8 mouse cellular contexts compared by ENCODE assay signal in the genomic region with DNA sequence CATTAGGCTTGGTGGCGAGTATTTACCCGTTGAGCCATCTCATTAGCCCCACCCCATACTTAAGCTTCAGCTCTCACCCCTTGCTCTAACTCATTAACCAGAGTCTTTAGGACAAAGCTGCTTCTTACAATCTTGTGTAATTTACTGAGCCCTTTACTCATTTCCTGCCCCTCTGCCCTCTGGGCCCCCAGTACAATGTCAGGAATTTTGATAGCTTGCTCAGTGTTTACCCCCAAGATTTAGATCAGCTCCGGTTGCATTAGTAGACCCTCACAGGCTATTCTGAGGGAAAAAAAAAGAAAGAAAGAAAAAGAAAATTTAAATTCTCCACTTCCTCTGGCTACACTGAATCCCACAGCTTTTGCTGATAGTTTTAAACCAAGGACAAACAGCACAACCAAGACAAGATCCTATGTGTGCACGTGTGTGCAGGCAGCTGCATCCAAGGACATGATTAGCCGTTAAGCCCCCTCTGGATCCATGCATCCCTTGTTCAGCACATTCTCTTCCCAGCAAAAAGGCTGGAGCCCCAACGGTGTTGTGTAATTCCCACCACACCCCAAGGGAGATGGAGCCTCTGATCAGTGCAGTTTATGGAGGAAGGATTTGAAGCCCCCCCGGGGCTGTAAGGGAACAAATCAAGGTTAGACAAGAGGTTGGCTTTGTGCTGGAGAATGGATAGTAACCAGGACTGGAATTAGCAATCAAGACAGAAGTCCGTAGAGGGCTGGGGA. TPM values are rescaled to one million over a fixed set of nuclear protein-coding genes. Genes with fewer than 3 reads are reported as not detected.
DNase-seq lines count a peak whose midpoint lies in the region; ATAC-seq lines count a peak whose summit lies in the region.

No protein-coding gene starts in this region.

- H3K4me3 ChIP-seq in liver, embryonic 13.5 days (replicated peaks) = no peak overlapping the region

- 29% methylated on average over 8 of the region's 8 CpGs for WGBS in liver, embryonic 13.5 days (ENCODE audit: insufficient replicate concordance)

- H3K9me3 ChIP-seq in liver, embryonic 13.5 days (replicated peaks) = no peaks in the 10 kb centered on the region

- DNase-seq in adrenal gland, postnatal 10 days = peak; percentile 15
- DNase-seq in adrenal gland, adult 8-10 months = no peak
- DNase-seq in urinary bladder, postnatal 14 days (ENCODE audit: low spot score) = peak; percentile 35
- DNase-seq in urinary bladder, adult 2 months (ENCODE audit: low spot score) = no peak
- no peak for DNase-seq in liver, embryonic 13.5 days
- DNase-seq in left cerebral cortex, postnatal 36 days (ENCODE audit: low spot score in 2 of 2) = no peak
- DNase-seq in spleen, postnatal 4 days (ENCODE audit: low spot score in 2 of 2) = no peak
- no peak for DNase-seq in thymus, postnatal 0 days (ENCODE audit: low spot score)

- H3K36me3 ChIP-seq in liver, embryonic 13.5 days = no peaks in the 10 kb centered on the region

- peak overlapping the region; percentile 5; the same call in 1 of the 2 replicates for H3K27ac ChIP-seq in liver, embryonic 13.5 days

- H3K27me3 ChIP-seq in liver, embryonic 13.5 days = no peaks in the 10 kb centered on the region

- ATAC-seq in liver, embryonic 13.5 days (ENCODE audit: low read depth) = 0 out of 2 replicates have a peak, but pooled peaks have one; percentile 20

- intact Hi-C loops in left cerebral cortex, postnatal 36 days (cut with DNase I) = no loop called here

- H3K4me2 ChIP-seq in liver, embryonic 13.5 days = no peak overlapping the region

- H3K9ac ChIP-seq in liver, embryonic 13.5 days = no peak overlapping the region

- H3K4me1 ChIP-seq in liver, embryonic 13.5 days (replicated peaks) = peaks cover 9% of the 10 kb centered on the region; the same call in 1 of the 2 replicates

RNA-seq across cellular contexts. Expression of a gene that starts 54.1 kb away (rescaled TPM):
- total RNA-seq in adrenal gland, postnatal 10 days (2021) = 1 to 10 TPM; 2.8 to 4.0 TPM
- total RNA-seq in adrenal gland, adult 8-10 months (2022) = 1 to 10 TPM; 1.6 to 2.0 (median 1.8) TPM
- polyA plus RNA-seq in urinary bladder, adult 2 months (2012; rRNA removed) = 0.78 and 0.84 TPM in 2 replicates
- 1.4 and 1.9 TPM in 2 replicates for polyA plus RNA-seq in liver, embryonic 13.5 days (2015; fragmentation: Nextera tagmentation; extraction: Ambion mirVana)
- total RNA-seq in left cerebral cortex, postnatal 36 days (2021) = 10 to 100 TPM; 32.8 to 44.1 TPM
- polyA plus RNA-seq in thymus, postnatal 0 days (2015; fragmentation: Nextera tagmentation; extraction: Ambion mirVana) = 0.06 and 0.23 TPM in 2 replicates

RNA-seq across cellular contexts. Expression of a gene that starts 54.3 kb away (rescaled TPM):
- total RNA-seq in adrenal gland, postnatal 10 days (2021) = 100 to 1,000 TPM in 1 of 2 experiments, 10 to 100 TPM in 1; 97.3 to 102 TPM
- total RNA-seq in adrenal gland, adult 8-10 months (2022) = 10 to 100 TPM; 34.9 to 51.0 (median 38.2) TPM
- polyA plus RNA-seq in urinary bladder, adult 2 months (2012; rRNA removed) = 34.1 and 38.6 TPM in 2 replicates
- polyA plus RNA-seq in liver, embryonic 13.5 days (2015; fragmentation: Nextera tagmentation; extraction: Ambion mirVana) = 30.9 and 42.8 TPM in 2 replicates
- total RNA-seq in left cerebral cortex, postnatal 36 days (2021) = 100 to 1,000 TPM; 176 to 235 TPM
- polyA plus RNA-seq in thymus, postnatal 0 days (2015; fragmentation: Nextera tagmentation; extraction: Ambion mirVana) = 5.3 and 6.3 TPM in 2 replicates

Comparison
In these comparisons a context has a peak if more than half of its experiments do, and no peak if none do; other contexts are left out.
1. DNase-seq: peak in adrenal gland, postnatal 10 days (single experiment) and urinary bladder, postnatal 14 days (single experiment); none in adrenal gland, adult 8-10 months (single experiment), urinary bladder, adult 2 months (single experiment), liver, embryonic 13.5 days (single experiment), left cerebral cortex, postnatal 36 days (0 of 2), spleen, postnatal 4 days (0 of 2) and thymus, postnatal 0 days (single experiment).
2. RNA of a gene that starts 54.1 kb away (total RNA-seq): 32.8 to 44.1 TPM in left cerebral cortex, postnatal 36 days; 2.8 to 4.0 TPM in adrenal gland, postnatal 10 days and 1.6 to 2.0 TPM in adrenal gland, adult 8-10 months; every median in the first group is over 4 times any median in the second.